Mouse (Mus musculus) liver, embryonic 11.5 days (tissue): ENCODE data around the gene Ap5s1. TPM values are rescaled to one million over a fixed set of nuclear protein-coding genes. Genes with fewer than 3 reads are reported as not detected.

Experiments used
- ATAC-seq: fragments of 200-750 bp; cut with Nextera tagmentation; replicated peaks from 2 replicates; pipeline ENCODE4 v1.8.0; 2017; ENCODE audit warnings: moderate number of reproducible peaks, mild to moderate bottlenecking, moderate TSS enrichment, moderate library complexity; ENCODE audit not compliant: low FRiP score
- DNase-seq: peaks from one replicate; pipeline ENCODE4 v3.0.0-alpha.2; 2017; ENCODE audit warnings: low spot score
- H3K27ac ChIP-seq: fragments of 300-500 bp; sonication (generic); 2 replicates; pipeline ENCODE4 v1.5.1; 2014; ENCODE audit warnings: mild to moderate bottlenecking, low read depth, low read length, control low read depth
- H3K27me3 ChIP-seq: fragments of 300-500 bp; sonication (generic); replicated peaks from 2 replicates; pipeline ENCODE4 v1.6.1; 2014; ENCODE audit warnings: low read length, mixed read lengths; ENCODE audit not compliant: control insufficient read depth, insufficient read depth
- H3K36me3 ChIP-seq: fragments of 300-500 bp; sonication (generic); 2 replicates; pipeline ENCODE4 v1.6.1; 2014; ENCODE audit warnings: mild to moderate bottlenecking, low read length, moderate library complexity, mixed read lengths; ENCODE audit not compliant: control insufficient read depth, insufficient read depth
- H3K4me1 ChIP-seq: fragments of 300-500 bp; sonication (generic); replicated peaks from 2 replicates; pipeline ENCODE4 v1.6.1; 2014; ENCODE audit warnings: low read length, mixed read lengths; ENCODE audit not compliant: control insufficient read depth, insufficient read depth
- H3K4me2 ChIP-seq: fragments of 300-500 bp; sonication (generic); 2 replicates; pipeline ENCODE4 v1.6.1; 2014; ENCODE audit warnings: mild to moderate bottlenecking, control low read depth, moderate library complexity
- H3K4me3 ChIP-seq: fragments of 300-500 bp; sonication (generic); 2 replicates; pipeline ENCODE4 v1.5.1; 2014; ENCODE audit warnings: low read depth, low read length, control low read depth
- H3K9ac ChIP-seq: fragments of 300-500 bp; sonication (generic); 2 replicates; pipeline ENCODE4 v1.6.1; 2014; ENCODE audit warnings: low read depth, low read length, control low read depth
- H3K9me3 ChIP-seq: fragments of 300-500 bp; sonication (generic); 2 replicates; pipeline ENCODE4 v1.6.1; 2016; ENCODE audit warnings: low read length, inconsistent platforms, mixed read lengths; ENCODE audit not compliant: control insufficient read depth
- WGBS: fragments of 180-500 bp; shearing (Covaris S2); extraction: QIAGEN DNeasy Blood & Tissue Kit; methylation state at CpG from one replicate; pipeline ENCODE4 v1.1.7; 2014; 5-methylcytosine and 5-hydroxymethylcytosine counted together
- polyA plus RNA-seq: library from polyadenylated mRNA; unstranded; fragments of >200 nt; fragmentation: Nextera tagmentation; extraction: Ambion mirVana; gene quantifications from 2 replicates; pipeline ENCODE4 v1.2.1, GENCODE M21; 2014

Gene Ap5s1
- polyA plus RNA-seq, 1 experiment from 2014 or later: 18.1 TPM

DNA sequence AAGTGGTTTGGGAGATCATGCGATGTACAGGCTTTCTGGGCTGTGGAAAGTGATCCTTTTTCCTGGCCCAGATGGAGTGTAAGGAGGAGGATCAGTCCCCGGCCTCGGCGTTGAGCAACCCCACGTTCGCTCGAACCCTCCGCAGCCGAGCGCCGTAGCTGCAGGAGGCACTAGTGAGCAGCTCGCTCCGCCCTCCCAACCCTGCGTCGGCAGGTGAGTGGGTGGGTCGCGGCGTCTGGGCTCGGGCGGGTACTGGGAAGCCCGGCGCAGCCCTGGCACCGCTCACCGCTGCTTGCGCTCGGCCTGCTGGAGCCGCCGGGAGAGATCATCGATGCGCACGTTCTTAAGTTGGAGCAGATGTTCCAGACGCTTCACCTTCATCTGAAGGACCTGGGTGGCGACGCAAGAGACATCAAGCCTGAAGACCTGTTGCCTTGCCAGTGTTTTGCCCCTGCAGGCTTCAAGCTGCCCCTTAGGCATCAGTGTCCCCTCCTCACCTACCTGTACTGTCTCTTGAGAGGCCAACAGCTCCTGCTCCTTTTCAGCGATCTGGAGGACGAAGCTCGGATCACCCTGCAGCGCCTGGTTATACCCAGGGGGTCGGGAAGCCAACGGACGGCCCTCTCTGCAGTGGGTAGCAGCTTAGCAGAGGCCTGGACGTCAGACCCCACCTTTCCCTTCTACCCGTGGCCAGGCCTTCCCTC, 35.3 kb upstream of the Ap5s1 start:
- Histone ChIP-seq H3K9ac (no peak overlapping the region), H3K4me2 (peak overlapping the region; percentile 52), H3K27ac (no peak overlapping the region), H3K9me3 (no peaks in the 10 kb centered on the region), H3K36me3 (no peaks in the 10 kb centered on the region), H3K4me1 (peaks cover 14% of the 10 kb centered on the region), H3K27me3 (peaks cover 53% of the 10 kb centered on the region), H3K4me3 (peak overlapping the region; percentile 19)
- DNase-seq (no peak), ATAC-seq (no peak)
- 6% methylated on average over 43 of the region's 43 CpGs for WGBS

DNA sequence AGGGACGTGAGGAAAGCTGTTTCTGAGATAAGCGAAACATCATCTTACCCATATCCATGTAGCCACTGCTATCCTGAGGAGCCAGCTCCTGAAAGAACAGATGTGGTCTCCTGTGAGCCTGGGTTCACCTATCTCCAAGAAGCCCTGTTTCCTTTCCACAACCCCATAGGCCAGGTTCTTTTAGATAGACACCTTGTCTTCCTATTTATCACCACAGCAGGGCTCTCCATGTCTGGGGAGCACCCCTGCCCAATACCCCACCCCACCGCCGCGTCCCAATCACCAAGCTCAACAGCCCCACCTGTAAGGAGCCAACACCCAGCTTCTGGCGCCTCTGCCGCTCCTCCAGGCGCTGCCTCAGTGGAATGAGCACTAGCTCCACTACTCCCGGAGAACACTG, 34.6 kb upstream of the Ap5s1 start:
- DNase-seq: no peak
- peaks cover 3% of the 10 kb centered on the region; the same call in 1 of the 2 replicates for H3K36me3 ChIP-seq
- no peak overlapping the region for H3K9ac ChIP-seq
- peaks cover 22% of the 10 kb centered on the region for H3K4me1 ChIP-seq
- H3K4me3 ChIP-seq: no peak overlapping the region
- 32% methylated on average over 9 of the region's 9 CpGs for WGBS
- no peak overlapping the region for H3K27ac ChIP-seq
- peak; percentile 55 for ATAC-seq
- peaks cover 53% of the 10 kb centered on the region for H3K27me3 ChIP-seq
- no peaks in the 10 kb centered on the region for H3K9me3 ChIP-seq
- H3K4me2 ChIP-seq: 0 out of 2 replicates have a peak overlapping the region, but pooled peaks have one; percentile 6

DNA sequence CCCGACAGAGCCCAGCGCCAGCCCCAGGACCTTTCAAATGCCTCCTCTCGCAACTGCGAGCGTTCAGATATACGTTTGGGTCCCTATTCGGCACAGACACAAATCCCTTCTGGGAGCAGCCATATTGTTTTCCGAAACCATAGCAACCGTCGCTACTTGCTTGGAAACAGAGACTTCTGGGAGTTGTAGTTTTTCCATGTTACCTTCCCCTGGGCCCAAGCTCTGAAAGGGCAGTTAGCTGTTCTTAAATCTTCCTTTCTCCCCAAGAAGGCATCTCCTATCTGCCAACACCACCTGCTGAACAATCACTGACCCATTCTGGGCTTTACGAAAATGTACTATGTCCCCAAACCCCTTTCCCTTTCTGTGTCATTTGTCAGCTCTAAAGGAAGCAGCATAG, 32.2 kb upstream of the Ap5s1 start:
- Histone ChIP-seq H3K27me3 (peaks cover 46% of the 10 kb centered on the region), H3K9me3 (no peaks in the 10 kb centered on the region), H3K4me1 (peaks cover 35% of the 10 kb centered on the region), H3K4me2 (peak overlapping the region; percentile 74), H3K36me3 (peaks cover 5% of the 10 kb centered on the region; the same call in 1 of the 2 replicates), H3K9ac (no peak overlapping the region; the same call in 1 of the 2 replicates), H3K4me3 (peak overlapping the region; percentile 35), H3K27ac (no peak overlapping the region)
- DNase-seq (peak; percentile 65), ATAC-seq (peak; percentile 54)
- 3% methylated on average over 11 of the region's 11 CpGs for WGBS

DNA sequence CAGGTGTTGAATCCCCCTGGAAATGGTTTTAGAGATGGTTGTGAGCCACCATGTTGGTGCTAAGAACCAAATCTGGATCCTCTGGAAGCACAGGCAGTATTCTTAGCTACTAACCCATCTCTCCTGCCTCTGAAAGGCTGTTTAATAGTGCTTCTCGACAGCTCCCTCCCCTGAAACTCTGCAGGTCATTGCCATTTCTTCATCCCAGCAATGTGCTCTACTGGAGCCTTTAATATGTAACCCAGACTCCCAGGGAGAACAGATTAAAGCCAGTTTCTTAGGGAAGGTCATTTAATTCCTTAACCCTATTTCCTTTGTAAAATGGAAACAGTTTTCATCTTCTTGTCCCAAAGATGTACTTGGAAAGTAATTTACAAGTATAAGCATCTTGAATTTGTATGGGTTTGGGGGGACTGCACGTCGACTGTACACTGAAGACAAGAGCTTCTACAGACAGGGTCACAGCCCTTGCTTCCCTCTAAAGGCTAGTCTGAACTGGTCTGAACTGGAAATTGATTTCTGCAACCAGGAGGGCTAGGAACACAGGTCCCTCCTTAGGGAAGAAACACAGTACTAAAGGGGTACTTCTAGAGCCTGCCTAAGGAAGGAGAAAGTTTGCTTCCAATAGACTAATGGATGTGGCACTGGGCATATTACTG, 31.5 kb upstream of the Ap5s1 start:
- DNase-seq (no peak), ATAC-seq (no peak)
- H3K27me3 ChIP-seq: peaks cover 39% of the 10 kb centered on the region
- peaks cover 5% of the 10 kb centered on the region; the same call in 1 of the 2 replicates for H3K36me3 ChIP-seq
- H3K27ac ChIP-seq: no peak overlapping the region
- no peaks in the 10 kb centered on the region for H3K9me3 ChIP-seq
- no peak overlapping the region for H3K4me3 ChIP-seq
- 69% methylated on average over 3 of the region's 3 CpGs for WGBS
- H3K4me2 ChIP-seq: no peak overlapping the region
- H3K4me1 ChIP-seq: peaks cover 37% of the 10 kb centered on the region
- H3K9ac ChIP-seq: no peak overlapping the region

DNA sequence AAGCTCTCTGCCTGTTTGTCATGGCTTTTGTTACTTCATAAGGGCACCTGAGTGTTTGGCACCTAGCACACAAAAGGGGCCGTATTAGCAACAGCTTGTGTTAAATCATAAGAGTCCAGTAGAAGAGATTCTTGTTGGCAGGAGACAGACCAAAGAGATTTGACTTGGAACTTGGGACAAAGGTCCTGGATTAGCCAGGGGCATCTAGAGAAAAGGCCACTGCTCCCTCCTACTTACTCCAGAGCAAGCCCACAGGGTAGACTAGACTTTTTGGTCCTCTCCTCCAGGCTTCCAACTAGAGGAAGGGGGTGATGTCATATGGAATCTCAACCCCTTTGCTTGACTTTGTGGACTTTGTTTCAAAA, 31.0 kb upstream of the Ap5s1 start:
- H3K27ac ChIP-seq: no peak overlapping the region
- peaks cover 5% of the 10 kb centered on the region; the same call in 1 of the 2 replicates for H3K36me3 ChIP-seq
- no peak for ATAC-seq
- H3K4me3 ChIP-seq: no peak overlapping the region
- no peaks in the 10 kb centered on the region for H3K9me3 ChIP-seq
- no peak overlapping the region for H3K9ac ChIP-seq
- H3K4me2 ChIP-seq: no peak overlapping the region
- peaks cover 34% of the 10 kb centered on the region for H3K27me3 ChIP-seq
- WGBS: 81% methylated on average over 1 of the region's 1 CpGs
- DNase-seq: no peak
- peaks cover 37% of the 10 kb centered on the region for H3K4me1 ChIP-seq

DNA sequence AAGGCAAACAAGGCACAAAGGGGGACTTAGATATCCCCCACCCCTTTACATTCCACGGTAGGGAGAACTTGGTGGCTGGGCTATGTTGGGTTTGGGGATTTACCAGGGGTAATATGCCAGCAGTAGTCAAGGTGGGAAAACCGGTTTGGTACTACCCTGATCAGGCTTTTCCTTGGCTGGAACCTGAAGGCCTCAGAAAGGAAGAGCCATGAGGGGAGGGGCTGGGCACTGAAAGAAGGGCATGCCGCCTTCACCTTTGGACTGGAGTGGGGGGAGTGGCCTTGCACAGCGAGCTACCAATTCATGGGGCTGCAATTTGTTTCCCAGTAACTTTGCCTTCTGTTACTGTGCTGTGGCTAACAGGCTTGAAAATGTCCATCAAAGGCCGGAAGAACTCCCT, 30.4 kb upstream of the Ap5s1 start:
- no peak for ATAC-seq
- H3K27ac ChIP-seq: peak overlapping the region; percentile 15; the same call in 1 of the 2 replicates

DNA sequence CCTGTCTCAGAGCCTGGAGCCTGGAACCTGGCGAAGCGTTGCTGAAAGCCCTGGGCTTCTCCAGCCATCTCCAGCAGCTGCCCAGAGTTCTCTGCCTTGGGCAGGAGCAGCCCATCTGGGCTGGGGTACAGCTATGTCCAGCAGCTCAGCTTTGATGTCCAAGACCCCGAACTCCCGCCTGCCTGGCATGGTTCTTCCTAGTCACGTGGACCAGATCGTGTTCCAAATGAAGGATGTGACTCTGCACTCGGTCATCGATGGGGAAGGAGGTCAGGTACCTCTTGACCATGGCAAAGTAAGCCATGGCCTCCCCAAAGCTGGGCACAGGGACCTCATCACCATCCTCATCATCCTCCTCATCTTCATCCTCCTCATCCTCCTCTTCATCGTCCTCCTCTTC, 28.9 kb upstream of the Ap5s1 start:
- Histone ChIP-seq H3K27ac (no peak overlapping the region), H3K4me2 (peak overlapping the region; percentile 94), H3K36me3 (peaks cover 5% of the 10 kb centered on the region; the same call in 1 of the 2 replicates), H3K4me1 (peaks cover 24% of the 10 kb centered on the region), H3K4me3 (0 out of 2 replicates have a peak overlapping the region, but pooled peaks have one; percentile 9), H3K9ac (no peak overlapping the region), H3K9me3 (no peaks in the 10 kb centered on the region), H3K27me3 (peaks cover 14% of the 10 kb centered on the region)
- 84% methylated on average over 9 of the region's 9 CpGs for WGBS
- DNase-seq (no peak), ATAC-seq (no peak)

More for the DNA sequence above, 30.4 kb upstream of the Ap5s1 start:
- Histone ChIP-seq H3K27me3 (peaks cover 29% of the 10 kb centered on the region), H3K4me1 (peaks cover 34% of the 10 kb centered on the region), H3K4me3 (no peak overlapping the region), H3K36me3 (peaks cover 5% of the 10 kb centered on the region; the same call in 1 of the 2 replicates), H3K9ac (no peak overlapping the region), H3K4me2 (peak overlapping the region; percentile 94; the same call in 1 of the 2 replicates), H3K9me3 (no peaks in the 10 kb centered on the region)
- DNase-seq: no peak
- WGBS: 60% methylated on average over 5 of the region's 5 CpGs

DNA sequence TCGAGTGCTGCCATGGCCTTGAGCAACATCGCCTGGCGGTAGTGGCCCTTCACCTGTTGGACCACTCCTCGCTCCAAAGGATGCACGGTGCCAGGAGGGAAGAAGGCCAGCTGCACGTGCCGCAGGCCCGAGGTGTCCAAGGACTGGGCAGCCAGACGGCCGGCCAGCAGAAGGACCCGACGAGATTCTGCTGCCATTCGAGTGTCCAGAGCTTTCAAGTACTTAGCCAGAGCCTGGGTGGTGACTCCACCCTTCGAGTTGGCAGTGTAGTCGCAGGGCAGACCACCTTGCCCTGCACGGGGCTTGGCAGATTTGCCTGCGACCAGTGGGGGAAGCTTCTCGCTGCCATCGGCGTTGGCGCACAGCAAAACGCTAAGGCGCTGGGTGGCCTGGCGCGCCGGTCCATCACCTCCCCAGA, 28.0 kb upstream of the Ap5s1 start:
- H3K9me3 ChIP-seq: no peaks in the 10 kb centered on the region
- peaks cover 5% of the 10 kb centered on the region; the same call in 1 of the 2 replicates for H3K36me3 ChIP-seq
- peak overlapping the region; percentile 84 for H3K27ac ChIP-seq
- WGBS: 49% methylated on average over 26 of the region's 26 CpGs
- peak overlapping the region; percentile 94 for H3K4me2 ChIP-seq
- H3K4me3 ChIP-seq: peak overlapping the region; percentile 86
- H3K27me3 ChIP-seq: peaks cover 5% of the 10 kb centered on the region
- no peak for ATAC-seq
- H3K4me1 ChIP-seq: peaks cover 24% of the 10 kb centered on the region
- DNase-seq: no peak
- peak overlapping the region; percentile 92 for H3K9ac ChIP-seq
